ENCODE assay signal across 9 mouse cellular contexts in the genomic region with DNA sequence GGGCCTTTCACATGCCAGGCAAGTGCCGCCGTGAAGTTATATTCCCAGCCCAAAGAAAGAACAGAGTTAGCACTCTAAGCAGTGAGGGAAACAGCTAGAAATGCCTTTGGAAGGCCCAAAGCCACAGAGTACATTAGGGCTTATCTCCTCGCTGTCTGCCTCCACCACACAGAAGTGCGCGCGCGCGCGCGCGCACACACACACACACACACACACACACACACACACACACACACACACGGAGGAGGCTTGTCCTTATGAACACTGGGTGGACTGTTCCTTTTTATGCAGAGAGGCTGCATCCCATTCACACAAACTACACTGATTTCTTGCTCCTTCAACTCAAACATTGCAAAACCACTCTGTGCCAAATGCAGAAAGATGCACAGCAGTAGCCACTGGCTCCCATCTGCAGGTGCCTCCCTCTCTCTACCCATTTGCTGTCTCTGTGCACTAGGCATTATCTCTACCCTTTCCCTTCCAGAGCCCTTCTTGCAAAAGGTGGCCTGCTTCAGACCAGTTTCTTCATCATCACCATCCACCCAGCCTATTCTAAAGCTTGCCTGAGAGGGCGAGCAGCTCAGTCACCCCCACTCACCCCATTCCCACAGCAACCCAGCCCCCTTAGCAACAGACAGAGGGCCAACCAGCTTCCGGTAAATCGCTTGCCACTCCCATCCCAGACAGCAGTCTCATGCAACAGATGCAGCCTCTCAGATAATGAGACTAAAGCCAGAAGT.
DNase-seq lines count a peak whose midpoint lies in the region; ATAC-seq and TF ChIP-seq lines count a peak whose summit lies in the region.
"Had no signal": no experiment of that assay in that cellular context is flagged by ENCODE, and none has a peak within 500 bp of the region (broad histone marks: within the 10 kb centered on the region; RNA-seq: fewer than 3 reads in every experiment).

No protein-coding gene starts in this region.

- no peak for TF ChIP-seq CTCF in layer of hippocampus, adult 2 months (conservative IDR thresholded peaks at IDR 0.05)

- DNase-seq in lung, postnatal 25 days (ENCODE audit: low spot score): no peak
- peak; percentile 57 to 73 for DNase-seq in layer of hippocampus, adult 2 months (ENCODE audit: low spot score in 2 of 2)
- DNase-seq in midbrain, embryonic 11.5 days (ENCODE audit: low spot score, missing footprints): peak; percentile 82
- peak; percentile 74 to 80 for DNase-seq in thymus, postnatal 10 days (ENCODE audit: low spot score in 2 of 2)
- DNase-seq in kidney, postnatal 25 days: no peak
- DNase-seq in testis, postnatal 14 days (ENCODE audit: low spot score): no peak

- H3K27me3 ChIP-seq in lung, embryonic 15.5 days: peaks cover 7% of the 10 kb centered on the region; the same call in 1 of the 2 replicates
- no peaks in the 10 kb centered on the region for H3K27me3 ChIP-seq in midbrain, embryonic 11.5 days (ENCODE audit: control insufficient read depth, insufficient read depth, low read length)

- WGBS in lung, embryonic 15.5 days: 67% methylated on average over 15 of the region's 15 CpGs
- 76% methylated on average over 15 of the region's 15 CpGs for WGBS in midbrain, embryonic 11.5 days

- peak; percentile 34; the same call in 1 of the 2 replicates for ATAC-seq in lung, embryonic 15.5 days (ENCODE audit: borderline replicate concordance, extremely low read depth, low FRiP score, low TSS enrichment)
- peak; percentile 81 for ATAC-seq in erythroid progenitor cell, adult 5-6 weeks (replicated peaks; ENCODE audit: low FRiP score, poor library complexity, severe bottlenecking)
- peak; percentile 76 for ATAC-seq in midbrain, embryonic 11.5 days (ENCODE audit: low FRiP score)

- no peaks in the 10 kb centered on the region for H3K9me3 ChIP-seq in lung, embryonic 15.5 days
- H3K9me3 ChIP-seq in midbrain, embryonic 11.5 days (ENCODE audit: control insufficient read depth, low read length): no peaks in the 10 kb centered on the region
- H3K9me3 ChIP-seq: limb, embryonic 13.5 days had no signal

- H3K27ac ChIP-seq in lung, embryonic 15.5 days: no peak overlapping the region
- peak overlapping the region; percentile 90 for H3K27ac ChIP-seq in layer of hippocampus, adult 2 months
- peak overlapping the region; percentile 16; the same call in 1 of the 2 replicates for H3K27ac ChIP-seq in midbrain, embryonic 11.5 days (ENCODE audit: low read depth, low read length)
- H3K27ac ChIP-seq: limb, embryonic 13.5 days had no signal

- H3K4me3 ChIP-seq in lung, embryonic 15.5 days: no peak overlapping the region
- peak overlapping the region; percentile 47 for H3K4me3 ChIP-seq in layer of hippocampus, adult 2 months
- H3K4me3 ChIP-seq in midbrain, embryonic 11.5 days (ENCODE audit: low read depth, low read length): no peak overlapping the region
- H3K4me3 ChIP-seq: limb, embryonic 13.5 days had no signal

- no peaks in the 10 kb centered on the region for H3K36me3 ChIP-seq in lung, embryonic 15.5 days
- no peaks in the 10 kb centered on the region for H3K36me3 ChIP-seq in midbrain, embryonic 11.5 days (ENCODE audit: control insufficient read depth, insufficient read depth, low read length)
- H3K36me3 ChIP-seq: limb, embryonic 13.5 days had no signal

- H3K4me2 ChIP-seq in lung, embryonic 15.5 days: no peak overlapping the region
- no peak overlapping the region for H3K4me2 ChIP-seq in midbrain, embryonic 11.5 days
- H3K4me2 ChIP-seq: limb, embryonic 13.5 days had no signal

- H3K4me1 ChIP-seq in lung, embryonic 15.5 days: no peaks in the 10 kb centered on the region
- peaks cover 50% of the 10 kb centered on the region for H3K4me1 ChIP-seq in midbrain, embryonic 11.5 days (ENCODE audit: control insufficient read depth, insufficient read depth, low read length)

- H3K9ac ChIP-seq in lung, embryonic 15.5 days: no peak overlapping the region
- H3K9ac ChIP-seq in midbrain, embryonic 11.5 days (ENCODE audit: low read length): no peak overlapping the region; the same call in 1 of the 2 replicates

Comparison
In these comparisons a context has a peak if more than half of its experiments do, and no peak if none do; other contexts are left out.
1. DNase-seq: peak in layer of hippocampus, adult 2 months (2 of 2), midbrain, embryonic 11.5 days (single experiment) and thymus, postnatal 10 days (2 of 2); none in lung, postnatal 25 days (single experiment), kidney, postnatal 25 days (0 of 2) and testis, postnatal 14 days (single experiment).
2. Peak in every context shown above with its lines, with median percentiles within 50 percentile points of each other: ATAC-seq.